Mouse (Mus musculus): ENCODE data around the gene Mfsd4b3.

GRCm38 (mm10) chr10:39986466-39986865 lies 26.5 kb upstream of the Mfsd4b3 start, which contains the start of gene Mfsd4b5:
- TF ChIP-seq CTCF (IDR thresholded peaks at IDR 0.05; ENCODE audit: borderline replicate concordance, extremely low read depth, insufficient read depth, insufficient read length) (no peak), POLR2A (IDR thresholded peaks at IDR 0.05; ENCODE audit: borderline replicate concordance, extremely low read depth, insufficient read depth, insufficient read length, poor library complexity, severe bottlenecking) (no peak)

Data from brain, embryonic 14.5 days (tissue).